Mouse (Mus musculus): Measurements from ENCODE around the gene Unk.
"Not testable (repeated sequence)": the region's sequence is repeated elsewhere in the genome, so short reads cannot be mapped to it uniquely, and the experiment has no call there.

Unk gene

DNA sequence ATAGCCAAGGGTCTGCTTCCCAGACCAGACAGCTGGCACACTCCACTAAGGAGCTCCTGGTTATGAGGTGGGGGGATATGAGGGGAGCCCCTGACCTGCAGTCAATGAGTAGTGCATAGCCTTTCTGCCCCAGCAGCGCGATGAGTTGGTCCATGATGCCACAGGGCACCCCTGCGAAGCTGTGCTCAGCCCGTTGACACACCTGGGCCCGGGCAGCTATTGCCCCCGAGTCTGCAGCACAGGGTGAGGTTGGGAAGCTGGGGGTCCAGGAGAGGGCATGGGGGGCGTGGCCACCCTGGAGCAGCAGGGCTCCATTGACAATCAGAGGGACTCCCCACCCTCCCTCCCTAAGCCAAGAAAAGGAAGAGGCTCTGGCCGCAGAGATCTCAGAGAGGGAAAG lies 20.0 kb upstream of the Unk start:
- DNase-seq (ENCODE audit: low spot score in 2 of 2): no peak

GRCm38 (mm10) chr11:116010948-116011347 lies 19.2 kb upstream of the Unk start:
- DNase-seq (ENCODE audit: low spot score in 2 of 2): no peak

- DNase-seq (ENCODE audit: low spot score in 2 of 2): no peak
These were observed 18.4 kb upstream of the Unk start for GRCm38 (mm10) chr11:116011529-116012261.

DNA sequence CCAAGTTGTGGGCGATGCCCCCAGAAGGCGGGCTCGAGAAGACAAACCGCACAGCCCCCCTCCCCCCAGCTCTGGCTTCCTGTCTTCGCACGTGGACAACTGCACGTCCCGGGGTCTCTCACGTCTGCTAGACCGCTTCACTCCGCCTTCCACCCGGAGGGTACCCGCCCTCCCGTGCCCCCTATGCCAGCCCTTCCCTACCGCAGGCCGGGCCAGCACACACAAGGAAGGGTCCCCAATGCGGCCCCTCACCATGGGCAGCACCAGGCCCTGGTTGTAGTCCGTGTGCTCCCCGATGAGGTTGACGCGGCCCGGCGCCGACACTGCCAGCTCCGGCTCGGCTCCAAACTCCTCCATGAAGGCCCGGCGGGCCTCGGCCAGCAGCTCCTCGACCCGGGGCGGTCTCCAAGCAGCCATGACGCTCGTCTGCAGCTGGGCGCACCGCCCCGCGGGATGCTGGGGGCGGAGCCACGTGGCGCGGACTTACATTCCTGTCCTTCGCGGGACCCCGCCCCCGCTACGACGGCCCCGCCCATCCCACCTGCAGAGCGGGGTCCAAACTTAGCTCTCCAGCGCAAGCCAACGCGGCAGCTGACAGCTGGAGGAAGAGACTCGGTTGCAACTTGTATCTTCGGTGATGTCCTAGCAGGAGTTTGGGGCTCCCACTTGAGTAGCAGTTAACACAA lies 17.7 kb upstream of the Unk start, which contains the start of gene Galk1:
Galk1 (minus strand) TSS at position 458 of the 686 bp plus-strand sequence.
- peak; percentile 68 to 71 for DNase-seq (ENCODE audit: low spot score in 2 of 2)

GRCm38 (mm10) chr11:116014821-116015220 lies 15.3 kb upstream of the Unk start:
- no peak for DNase-seq (ENCODE audit: low spot score in 2 of 2)

GRCm38 (mm10) chr11:116018106-116018505 lies 12.0 kb upstream of the Unk start:
- DNase-seq (ENCODE audit: low spot score in 2 of 2): no peak

- not testable (repeated sequence) for DNase-seq (ENCODE audit: low spot score in 2 of 2)
These were observed 11.3 kb upstream of the Unk start for GRCm38 (mm10) chr11:116018867-116019266.

- DNase-seq (ENCODE audit: low spot score in 2 of 2): no peak
These were observed 10.7 kb upstream of the Unk start for GRCm38 (mm10) chr11:116019360-116019791.

- DNase-seq (ENCODE audit: low spot score in 2 of 2): no peak
These were observed 10.1 kb upstream of the Unk start for GRCm38 (mm10) chr11:116019976-116020411.

DNA sequence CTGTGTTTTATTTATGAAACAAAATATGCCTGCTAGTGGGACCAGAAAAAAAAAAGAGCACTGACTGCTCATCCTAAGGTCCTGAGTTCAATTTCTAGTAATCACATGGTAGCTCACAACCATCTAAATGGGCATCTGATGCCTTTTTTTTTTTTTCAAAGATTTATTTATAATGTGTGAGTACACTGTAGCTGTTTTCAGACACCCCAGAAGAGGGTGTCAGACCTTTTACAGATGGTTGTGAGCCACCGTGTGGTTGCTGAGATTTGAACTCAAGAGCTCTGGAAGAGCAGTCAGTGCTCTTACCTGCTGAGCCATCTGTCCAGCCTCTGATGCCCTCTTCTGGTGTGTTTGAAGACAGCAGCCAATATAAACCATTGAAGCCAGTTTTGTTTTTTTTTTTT lies 9.6 kb upstream of the Unk start:
- DNase-seq (ENCODE audit: low spot score in 2 of 2): no peak

- no peak for DNase-seq (ENCODE audit: low spot score in 2 of 2)
These were observed 8.5 kb upstream of the Unk start for GRCm38 (mm10) chr11:116021328-116022220.

GRCm38 (mm10) chr11:116022256-116022780 lies 7.8 kb upstream of the Unk start:
- DNase-seq (ENCODE audit: low spot score in 2 of 2): no peak

GRCm38 (mm10) chr11:116023074-116023770 lies 6.9 kb upstream of the Unk start:
- not testable (repeated sequence) for DNase-seq (ENCODE audit: low spot score in 2 of 2)

GRCm38 (mm10) chr11:116023771-116024355 lies 6.3 kb upstream of the Unk start:
- DNase-seq (ENCODE audit: low spot score in 2 of 2): peak in 1 of 2 experiments; percentile 69

GRCm38 (mm10) chr11:116024356-116024808 lies 5.7 kb upstream of the Unk start:
- peak; percentile 95 to 99 for DNase-seq (ENCODE audit: low spot score in 2 of 2)

- DNase-seq (ENCODE audit: low spot score in 2 of 2): no peak
These were observed 4.9 kb upstream of the Unk start for GRCm38 (mm10) chr11:116025056-116025845.

- DNase-seq (ENCODE audit: low spot score in 2 of 2): no peak
These were observed 2.4 kb upstream of the Unk start, which contains the start of gene H3f3b for GRCm38 (mm10) chr11:116027756-116028155. H3f3b (minus strand) TSS chr11:116027962.

DNA sequence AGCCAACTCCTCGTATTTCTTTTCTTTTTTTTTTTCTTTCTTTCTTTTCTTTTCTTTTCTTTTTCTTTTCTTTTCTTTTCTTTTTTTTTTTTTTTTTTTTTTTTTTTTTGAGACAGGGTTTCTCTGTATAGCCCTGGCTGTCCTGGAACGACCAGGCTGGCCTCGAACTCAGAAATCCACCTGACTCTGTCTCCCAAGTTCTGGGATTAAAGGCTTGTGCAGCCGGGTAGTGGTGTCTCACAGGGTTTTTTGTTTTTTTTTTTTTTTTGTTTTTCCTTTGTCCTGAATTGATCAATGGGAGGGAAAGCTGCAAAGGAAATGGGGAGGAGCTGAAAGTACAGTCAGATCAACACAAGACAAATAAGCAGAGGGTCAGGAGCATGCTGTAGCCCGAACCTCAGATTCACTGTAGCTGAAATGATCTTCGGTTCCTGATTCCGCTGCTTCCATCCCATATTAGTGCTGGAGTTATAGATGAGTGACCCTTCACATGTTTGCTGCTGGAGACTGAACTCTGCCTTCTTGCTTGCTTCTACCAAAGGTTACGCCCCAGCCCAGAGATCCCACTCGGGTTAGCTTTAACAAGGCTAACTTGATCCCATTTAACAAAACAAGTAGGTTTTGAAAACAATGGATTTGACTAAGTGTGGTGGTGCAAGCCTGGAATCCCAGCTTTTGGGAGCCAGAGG lies 1.8 kb upstream of the Unk start:
- no peak for DNase-seq (ENCODE audit: low spot score in 2 of 2)

Measured in frontal cortex, postnatal 14 days (tissue).